Mouse (Mus musculus): Measurements from ENCODE around the gene Kdm1b. TPM values are rescaled to one million over a fixed set of nuclear protein-coding genes. Genes with fewer than 3 reads are reported as not detected.
A peak's percentile ranks its signal among the peaks of the same experiment; 100 is the strongest.

Kdm1b gene
- total and polyA plus RNA-seq, 2 experiments from 2014 or later = 13.9 to 27.2 TPM

DNA sequence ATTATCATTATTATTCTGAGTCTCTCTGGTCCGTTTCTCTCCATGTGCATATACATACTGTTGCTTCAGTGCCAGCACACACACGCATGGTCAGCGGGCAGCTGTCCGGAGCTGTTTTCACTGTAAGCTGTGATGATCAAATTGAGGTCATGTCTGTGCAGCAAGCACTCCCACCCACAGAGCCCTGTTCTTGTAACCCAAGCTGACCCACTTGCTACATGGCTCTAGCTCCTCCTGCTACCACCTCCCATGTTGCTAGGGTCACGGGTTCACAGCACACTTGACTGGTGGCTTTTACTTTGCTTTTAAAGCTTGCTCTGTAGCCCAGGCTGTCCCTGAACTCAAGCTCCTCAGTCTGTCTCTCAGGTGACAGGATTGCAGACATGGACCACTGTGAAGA is 29.2 kb downstream of the Kdm1b start:
- H3K27ac ChIP-seq (ENCODE audit: low read depth, low read length) = no peak overlapping the region
- H3K27me3 ChIP-seq (ENCODE audit: insufficient read depth, low read length) = no peaks in the 10 kb centered on the region
- H3K36me3 ChIP-seq (ENCODE audit: insufficient read depth) = peaks cover 55% of the 10 kb centered on the region
- no peaks in the 10 kb centered on the region for H3K4me1 ChIP-seq (ENCODE audit: insufficient read depth)
- ATAC-seq = no peak
- no peak for TF ChIP-seq CTCF (IDR thresholded peaks at IDR 0.05; ENCODE audit: low read depth)
- WGBS = 93% methylated on average over 5 of the region's 5 CpGs
- no peak overlapping the region for H3K4me2 ChIP-seq (ENCODE audit: low read depth)
- DNase-seq = no peak
- H3K9me3 ChIP-seq (ENCODE audit: low read length) = no peaks in the 10 kb centered on the region
- H3K9ac ChIP-seq = no peak overlapping the region
- no peak overlapping the region for H3K4me3 ChIP-seq (ENCODE audit: low read depth, low read length)

DNA sequence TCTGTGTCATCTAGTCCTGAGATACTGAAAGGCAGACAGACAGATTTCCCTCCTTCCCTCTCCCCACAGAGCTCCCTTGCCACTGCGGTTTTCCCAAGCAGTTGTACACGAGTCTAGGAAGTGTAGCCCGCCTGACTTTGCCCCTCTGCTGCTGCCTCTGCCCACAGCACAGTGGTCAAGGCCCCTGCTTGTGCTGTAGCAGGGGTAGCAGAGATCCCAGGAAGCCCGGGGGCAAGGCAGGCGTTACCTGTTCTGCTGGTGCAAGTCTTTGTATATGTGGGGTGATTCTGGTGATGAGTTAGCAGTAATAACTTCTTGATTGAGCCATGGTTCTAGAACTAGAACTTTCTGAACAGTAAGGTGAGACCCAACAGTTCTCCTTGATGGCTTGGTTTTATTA is 32.9 kb downstream of the Kdm1b start:
- Histone ChIP-seq H3K27ac (ENCODE audit: low read depth, low read length) (no peak overlapping the region), H3K9me3 (ENCODE audit: low read length) (no peaks in the 10 kb centered on the region), H3K27me3 (ENCODE audit: insufficient read depth, low read length) (no peaks in the 10 kb centered on the region), H3K4me3 (ENCODE audit: low read depth, low read length) (no peak overlapping the region), H3K4me1 (ENCODE audit: insufficient read depth) (no peaks in the 10 kb centered on the region), H3K9ac (no peak overlapping the region), H3K36me3 (ENCODE audit: insufficient read depth) (peaks cover 78% of the 10 kb centered on the region), H3K4me2 (ENCODE audit: low read depth) (no peak overlapping the region)
- no peak for ATAC-seq
- no peak for DNase-seq
- WGBS = 87% methylated on average over 5 of the region's 5 CpGs
- TF ChIP-seq CTCF (IDR thresholded peaks at IDR 0.05; ENCODE audit: low read depth) = no peak

DNA sequence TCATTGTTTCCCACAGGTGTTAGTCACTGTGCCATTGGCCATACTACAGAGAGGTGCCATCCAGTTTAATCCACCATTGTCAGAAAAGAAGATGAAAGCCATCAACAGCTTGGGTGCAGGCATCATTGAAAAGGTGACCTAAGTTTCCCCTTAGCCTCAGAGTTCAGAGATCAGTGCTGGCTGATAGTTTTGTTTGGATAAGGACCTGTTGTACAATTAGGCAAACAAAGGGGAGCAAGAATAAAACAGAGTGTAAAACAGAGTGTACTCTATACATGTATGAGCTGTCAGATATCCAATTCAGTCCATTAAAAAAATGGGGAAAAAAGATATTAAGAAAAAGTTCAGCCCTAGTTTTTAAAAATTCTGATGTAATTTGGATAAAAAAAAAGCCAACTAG is 34.1 kb downstream of the Kdm1b start:
- no peak for TF ChIP-seq CTCF (IDR thresholded peaks at IDR 0.05; ENCODE audit: low read depth)

DNA sequence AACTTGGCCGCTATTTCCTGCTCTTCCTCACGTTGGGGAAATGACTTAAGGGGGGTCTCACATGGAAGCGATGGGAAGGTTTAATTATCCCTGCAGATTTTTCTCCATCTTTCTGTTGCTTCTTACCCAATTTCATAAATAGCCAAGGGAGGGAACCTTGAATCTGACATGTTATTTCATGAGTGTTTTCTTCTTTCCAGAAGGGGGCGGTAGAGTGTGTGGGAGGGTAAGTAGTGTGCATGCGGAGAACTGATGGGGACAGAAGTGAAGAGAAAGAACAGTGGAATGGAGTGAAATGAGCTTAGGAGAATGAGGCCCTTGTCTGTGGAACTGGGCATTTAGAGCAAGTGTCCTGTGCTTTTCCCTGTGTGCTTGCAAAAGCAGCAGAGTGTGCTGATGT is 35.5 kb downstream of the Kdm1b start:
- ATAC-seq = no peak
- Histone ChIP-seq H3K9me3 (ENCODE audit: low read length) (no peaks in the 10 kb centered on the region), H3K4me1 (ENCODE audit: insufficient read depth) (no peaks in the 10 kb centered on the region), H3K9ac (no peak overlapping the region), H3K27me3 (ENCODE audit: insufficient read depth, low read length) (no peaks in the 10 kb centered on the region), H3K4me3 (ENCODE audit: low read depth, low read length) (no peak overlapping the region), H3K36me3 (ENCODE audit: insufficient read depth) (peaks cover 70% of the 10 kb centered on the region), H3K4me2 (ENCODE audit: low read depth) (no peak overlapping the region), H3K27ac (ENCODE audit: low read depth, low read length) (no peak overlapping the region)
- DNase-seq = no peak
- peak; percentile 28; the same call in 1 of the 2 replicates for TF ChIP-seq CTCF (IDR thresholded peaks at IDR 0.05; ENCODE audit: low read depth)
- 71% methylated on average over 5 of the region's 5 CpGs for WGBS

More for the DNA sequence above, 34.1 kb downstream of the Kdm1b start:
- no peak overlapping the region for H3K4me3 ChIP-seq (ENCODE audit: low read depth, low read length)
- no peaks in the 10 kb centered on the region for H3K4me1 ChIP-seq (ENCODE audit: insufficient read depth)
- no peak overlapping the region for H3K4me2 ChIP-seq (ENCODE audit: low read depth)
- ATAC-seq (no peak), DNase-seq (no peak)
- H3K9ac ChIP-seq = no peak overlapping the region
- H3K27me3 ChIP-seq (ENCODE audit: insufficient read depth, low read length) = no peaks in the 10 kb centered on the region
- no peaks in the 10 kb centered on the region for H3K9me3 ChIP-seq (ENCODE audit: low read length)
- H3K36me3 ChIP-seq (ENCODE audit: insufficient read depth) = peaks cover 78% of the 10 kb centered on the region
- H3K27ac ChIP-seq (ENCODE audit: low read depth, low read length) = no peak overlapping the region

DNA sequence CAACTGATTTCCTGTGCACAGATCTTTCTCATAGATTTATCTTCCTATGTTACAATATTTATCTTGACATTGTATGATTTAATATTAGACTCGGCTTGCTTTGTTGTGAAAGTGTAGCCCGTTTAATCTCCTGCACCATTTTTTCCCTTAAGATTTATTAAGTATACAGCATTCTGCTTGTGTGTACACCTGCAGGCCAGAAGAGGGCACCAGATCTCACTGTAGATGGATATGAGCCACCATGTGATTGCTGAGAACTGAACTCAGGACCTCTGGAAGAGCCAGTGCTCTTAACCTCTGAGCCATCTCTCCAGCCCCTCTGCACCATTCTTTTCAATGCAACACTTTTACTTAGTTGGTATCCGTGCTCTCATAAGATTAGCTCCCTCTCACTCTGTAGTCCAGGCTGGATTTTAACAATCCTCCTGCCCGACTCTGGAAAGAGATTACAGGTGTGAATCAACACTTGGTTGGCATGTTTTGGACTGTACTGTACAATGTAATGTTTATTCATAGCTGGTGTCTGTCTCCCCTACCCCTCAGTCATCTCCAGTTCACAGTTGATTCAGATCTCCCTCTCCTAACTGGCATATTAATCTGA is 37.7 kb downstream of the Kdm1b start:
- Histone ChIP-seq H3K36me3 (ENCODE audit: insufficient read depth) (peaks cover 58% of the 10 kb centered on the region), H3K27me3 (ENCODE audit: insufficient read depth, low read length) (no peaks in the 10 kb centered on the region), H3K9ac (no peak overlapping the region), H3K27ac (ENCODE audit: low read depth, low read length) (no peak overlapping the region), H3K9me3 (ENCODE audit: low read length) (no peaks in the 10 kb centered on the region), H3K4me2 (ENCODE audit: low read depth) (no peak overlapping the region), H3K4me3 (ENCODE audit: low read depth, low read length) (no peak overlapping the region), H3K4me1 (ENCODE audit: insufficient read depth) (no peaks in the 10 kb centered on the region)
- ATAC-seq = no peak
- DNase-seq = no peak
- 92% methylated on average over 4 of the region's 4 CpGs for WGBS
- TF ChIP-seq CTCF (IDR thresholded peaks at IDR 0.05; ENCODE audit: low read depth) = peak; percentile 37

DNA sequence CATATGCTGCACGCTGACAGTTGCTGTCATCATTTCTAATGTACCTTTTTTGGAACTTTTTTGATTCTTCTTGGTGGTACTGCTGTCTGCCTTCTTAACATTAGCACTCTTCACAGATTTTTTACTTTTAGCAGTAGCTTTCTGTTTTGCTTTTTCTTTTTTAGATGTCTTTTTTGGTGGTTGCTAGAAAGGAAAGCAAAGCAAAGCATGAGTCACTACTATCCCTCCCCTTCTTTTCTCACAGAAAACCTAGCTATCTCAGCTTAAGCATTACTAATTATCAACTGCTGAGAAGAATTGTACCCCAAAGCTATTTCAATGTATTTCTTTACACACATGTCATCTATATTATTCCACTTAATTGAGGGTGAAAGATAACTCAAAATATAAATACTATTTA is 45.1 kb downstream of the Kdm1b start:
- Histone ChIP-seq H3K9me3 (ENCODE audit: low read length) (no peaks in the 10 kb centered on the region), H3K27ac (ENCODE audit: low read depth, low read length) (no peak overlapping the region), H3K9ac (no peak overlapping the region), H3K4me3 (ENCODE audit: low read depth, low read length) (no peak overlapping the region), H3K4me2 (ENCODE audit: low read depth) (no peak overlapping the region), H3K27me3 (ENCODE audit: insufficient read depth, low read length) (no peaks in the 10 kb centered on the region), H3K4me1 (ENCODE audit: insufficient read depth) (no peaks in the 10 kb centered on the region), H3K36me3 (ENCODE audit: insufficient read depth) (peaks cover 20% of the 10 kb centered on the region)
- TF ChIP-seq CTCF (IDR thresholded peaks at IDR 0.05; ENCODE audit: low read depth) = no peak
- DNase-seq = no peak
- ATAC-seq = no peak
- 93% methylated on average over 1 of the region's 1 CpGs for WGBS

DNA sequence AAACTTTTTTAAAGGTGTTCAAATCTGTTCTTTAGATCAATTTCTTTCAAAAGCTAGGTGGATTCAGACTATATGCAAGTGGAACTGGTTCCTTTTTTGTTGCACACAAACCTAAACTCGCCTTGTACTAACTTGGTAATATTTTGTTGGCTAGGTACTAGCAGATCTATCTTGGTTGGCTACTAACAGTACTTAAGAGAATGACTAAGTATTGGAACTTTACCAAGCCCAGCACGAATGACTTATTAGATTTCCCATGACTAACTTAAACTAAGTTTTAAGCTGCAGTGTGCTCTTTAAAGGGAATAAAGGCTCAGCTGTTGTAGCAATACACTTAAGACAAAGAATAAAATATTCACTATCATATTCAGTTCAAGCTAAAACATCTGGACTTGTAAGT is 46.0 kb downstream of the Kdm1b start:
- WGBS = 85% methylated on average over 2 of the region's 2 CpGs
- no peaks in the 10 kb centered on the region for H3K9me3 ChIP-seq (ENCODE audit: low read length)
- DNase-seq = no peak
- no peaks in the 10 kb centered on the region for H3K4me1 ChIP-seq (ENCODE audit: insufficient read depth)
- H3K9ac ChIP-seq = no peak overlapping the region
- H3K4me2 ChIP-seq (ENCODE audit: low read depth) = no peak overlapping the region
- no peak overlapping the region for H3K4me3 ChIP-seq (ENCODE audit: low read depth, low read length)
- peaks cover 20% of the 10 kb centered on the region for H3K36me3 ChIP-seq (ENCODE audit: insufficient read depth)
- no peak for TF ChIP-seq CTCF (IDR thresholded peaks at IDR 0.05; ENCODE audit: low read depth)
- H3K27me3 ChIP-seq (ENCODE audit: insufficient read depth, low read length) = no peaks in the 10 kb centered on the region
- ATAC-seq = no peak
- no peak overlapping the region for H3K27ac ChIP-seq (ENCODE audit: low read depth, low read length)

Data from forebrain, postnatal 0 days (tissue).